Mouse (Mus musculus) cerebellum, postnatal 10 days (tissue): ENCODE results near the gene Mrvi1.
A peak's percentile ranks its signal among the peaks of the same experiment; 100 is the strongest.

Source experiments
- DNase-seq, 2 experiments: peaks; one replicate each; pipeline ENCODE4 v3.0.0; 2021; ENCODE audit warnings: mixed read lengths in 2 of 2

Mrvi1 gene

DNA sequence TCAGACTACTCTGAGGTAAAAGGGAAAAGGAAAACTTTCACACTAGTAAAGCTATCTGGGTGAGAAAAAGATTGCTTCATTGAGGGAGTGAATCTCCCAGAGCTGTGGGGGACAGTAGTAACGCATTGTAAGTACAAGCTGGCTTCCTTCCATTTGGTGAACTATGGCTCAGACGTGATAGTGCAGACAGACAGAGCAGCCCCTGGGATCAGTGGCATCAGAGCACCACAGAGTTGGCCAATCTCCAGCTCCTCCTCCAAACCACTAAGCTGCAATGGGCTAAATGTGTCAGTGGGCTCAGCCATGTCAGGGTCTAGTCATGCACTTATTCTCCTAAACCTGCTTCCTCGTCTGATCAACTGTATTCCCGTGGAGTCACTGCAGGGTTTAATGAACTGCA, 158.7 kb downstream of the Mrvi1 start:
- DNase-seq, result no peak

DNA sequence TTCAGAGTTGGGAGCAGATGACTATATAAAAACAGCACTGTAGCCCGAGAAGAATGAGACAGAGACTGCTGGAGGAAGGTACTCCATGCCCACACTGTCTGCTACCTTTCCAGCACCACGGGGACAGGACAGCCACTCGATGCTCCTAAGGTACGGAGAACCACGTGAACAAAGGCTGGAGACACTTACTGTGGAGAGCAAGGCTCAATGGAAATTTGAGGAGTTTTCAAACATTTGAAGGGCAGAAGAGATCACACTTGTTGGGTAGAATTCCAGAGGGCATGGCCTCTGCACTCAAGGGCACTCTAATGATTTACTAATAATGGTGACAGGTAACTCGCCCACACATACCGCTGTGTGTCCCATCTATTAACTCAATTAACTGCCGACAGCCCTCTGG, 159.2 kb downstream of the Mrvi1 start:
- no peak for DNase-seq

DNA sequence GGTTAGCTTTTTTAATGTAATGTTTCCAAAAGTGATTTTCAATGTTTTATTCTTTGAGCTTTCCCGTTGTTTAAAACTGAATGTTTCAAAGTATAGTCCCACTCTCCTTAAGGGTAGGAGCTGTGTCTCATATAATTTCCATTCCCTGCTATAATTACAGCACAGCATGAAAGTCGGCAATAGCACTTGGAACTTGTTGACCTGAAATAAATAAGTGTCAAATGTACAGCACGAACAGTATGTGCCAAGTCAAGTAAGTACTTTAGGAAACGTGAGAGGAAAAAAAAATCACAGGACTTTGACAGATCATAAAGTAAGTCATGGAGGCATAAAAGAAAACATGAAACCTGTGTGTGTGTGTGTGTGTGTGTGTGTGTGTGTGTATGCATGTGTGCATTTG, 160.2 kb downstream of the Mrvi1 start:
- DNase-seq, result no peak

DNA sequence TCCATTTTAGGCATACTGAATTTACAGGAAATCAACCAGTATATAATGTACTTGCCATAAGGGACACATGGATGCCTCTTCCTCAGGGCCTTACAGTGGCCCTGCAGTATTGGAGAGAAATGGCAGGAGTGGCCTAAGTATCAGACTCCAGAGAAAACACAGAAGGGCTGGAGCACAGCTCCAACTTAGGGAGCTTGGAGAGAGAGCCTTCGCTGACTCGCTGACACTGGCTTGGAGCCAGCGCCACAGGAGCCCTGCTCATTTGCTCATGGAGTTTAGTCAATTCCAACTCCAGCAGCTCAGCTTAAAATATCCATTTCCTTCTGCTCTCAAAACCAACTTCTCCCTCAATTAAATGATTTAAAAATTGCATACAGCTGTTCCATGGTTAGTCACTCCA, 160.6 kb downstream of the Mrvi1 start:
- DNase-seq, result peak; percentile 71 to 82

DNA sequence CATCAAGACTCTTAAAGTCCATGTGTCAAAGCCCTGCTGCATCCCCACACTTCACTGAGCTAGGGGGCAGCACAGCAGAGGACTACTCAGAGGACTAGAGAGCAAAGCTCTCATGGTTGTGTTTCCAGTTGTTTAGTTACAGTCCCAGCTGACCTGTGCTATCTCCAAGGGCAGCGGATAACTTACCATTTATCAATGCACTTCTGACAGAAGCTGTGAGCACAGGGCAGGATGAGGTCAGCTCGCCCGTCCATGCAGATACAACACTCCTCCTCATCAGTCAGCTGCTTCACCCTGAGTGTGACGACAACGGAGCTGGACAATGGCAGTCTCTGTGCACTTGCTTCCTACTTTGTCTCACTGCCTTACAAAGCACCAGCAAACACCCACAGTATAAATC, 161.2 kb downstream of the Mrvi1 start:
- no peak for DNase-seq

DNA sequence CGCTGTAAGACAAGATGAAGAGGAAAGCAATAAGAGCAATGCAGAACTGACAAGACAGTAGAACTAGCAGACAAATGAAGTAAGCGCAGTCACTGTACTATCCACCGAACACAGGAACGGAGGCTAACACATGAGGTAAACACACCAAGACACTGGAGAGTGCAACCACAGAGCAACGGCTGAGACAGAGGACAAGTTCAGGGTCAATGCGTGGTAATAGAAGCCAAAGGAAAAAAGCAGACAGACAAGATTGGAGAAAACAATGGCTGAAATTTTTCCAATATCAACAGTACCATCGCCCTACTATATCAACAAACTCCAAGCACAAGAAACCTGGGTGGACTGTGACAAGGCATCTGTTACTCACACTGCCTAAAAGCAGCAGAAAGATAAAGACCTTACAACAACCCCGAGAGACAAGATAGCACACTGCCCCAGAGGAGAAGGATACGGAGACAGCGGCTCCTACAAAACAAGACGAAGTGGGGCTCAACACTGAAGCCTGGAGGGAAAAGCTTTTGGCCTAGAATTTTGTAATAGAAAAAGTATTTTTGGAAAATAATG, 163.4 kb downstream of the Mrvi1 start:
- DNase-seq, result no peak
